Mouse (Mus musculus): ENCODE results near the gene Nipsnap1.

DNA sequence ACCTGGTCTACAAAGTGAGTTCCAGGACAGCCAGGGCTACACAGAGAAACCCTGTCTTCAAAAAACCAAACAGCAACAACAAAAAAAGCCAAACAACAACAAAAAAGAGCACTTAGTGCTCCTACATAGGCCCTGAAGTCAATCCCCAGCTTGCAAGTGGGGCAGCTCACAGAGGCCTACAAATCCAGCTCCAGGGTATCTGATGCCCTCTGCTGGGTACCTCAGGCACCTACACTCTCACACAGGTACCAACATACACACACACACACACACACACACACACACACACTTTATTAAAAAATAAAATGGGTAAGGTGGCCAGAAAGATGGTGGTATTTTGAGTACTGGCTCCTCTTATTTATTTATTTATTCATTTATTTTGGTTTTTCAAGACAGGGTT is 20.7 kb upstream of the Nipsnap1 start:
- TF ChIP-seq POLR2A (IDR thresholded peaks at IDR 0.05; ENCODE audit: control insufficient read depth in 1 of 2, insufficient read depth in 1 of 2, low read depth in 1 of 2, low read length in 2 of 2, poor library complexity in 1 of 2) (no peak), RAD21 (IDR thresholded peaks at IDR 0.05; ENCODE audit: low read depth, low read length) (no peak)
